Mouse (Mus musculus): ENCODE measurements at regions not wholly inside any gene's neighbourhood (a gene's known extent, or its start where the extent isn't known, plus 50 kb on each side); places are given as distances from the start of the nearest gene placed in this dataset.

GRCm38 (mm10) chr4:124396566-124397283, 213.9 kb downstream of the 3100002H09Rik start:
- Histone ChIP-seq H3K27me3 (ENCODE audit: control insufficient read depth, insufficient read depth, low read length) (no peaks in the 10 kb centered on the region), H3K4me3 (ENCODE audit: control insufficient read depth, low read depth, low read length) (peak overlapping the region; percentile 39), H3K4me1 (ENCODE audit: control insufficient read depth, insufficient read depth, low read length) (peaks cover 11% of the 10 kb centered on the region), H3K36me3 (ENCODE audit: control insufficient read depth, insufficient read depth, low read length) (no peaks in the 10 kb centered on the region), H3K27ac (ENCODE audit: control insufficient read depth, insufficient read depth, low read depth, low read length) (no peak overlapping the region)
- TF ChIP-seq POLR2A (IDR thresholded peaks at IDR 0.05; ENCODE audit: control insufficient read depth, low read depth, low read length), result no peak
- TF ChIP-seq CTCF (IDR thresholded peaks at IDR 0.05; ENCODE audit: control insufficient read depth, insufficient read depth, insufficient replicate concordance, low read depth, low read length), result no peak

GRCm38 (mm10) chr4:124395966-124396395, 214.6 kb downstream of the 3100002H09Rik start:
- H3K36me3 ChIP-seq (ENCODE audit: control insufficient read depth, insufficient read depth, low read length), result no peaks in the 10 kb centered on the region
- no peak overlapping the region for H3K4me3 ChIP-seq (ENCODE audit: control insufficient read depth, low read depth, low read length)
- no peak overlapping the region for H3K27ac ChIP-seq (ENCODE audit: control insufficient read depth, insufficient read depth, low read depth, low read length)
- H3K27me3 ChIP-seq (ENCODE audit: control insufficient read depth, insufficient read depth, low read length), result no peaks in the 10 kb centered on the region
- TF ChIP-seq CTCF (IDR thresholded peaks at IDR 0.05; ENCODE audit: control insufficient read depth, insufficient read depth, insufficient replicate concordance, low read depth, low read length), result no peak
- peaks cover 11% of the 10 kb centered on the region for H3K4me1 ChIP-seq (ENCODE audit: control insufficient read depth, insufficient read depth, low read length)

GRCm38 (mm10) chr4:124395069-124395965, 215.3 kb downstream of the 3100002H09Rik start:
- H3K27me3 ChIP-seq (ENCODE audit: control insufficient read depth, insufficient read depth, low read length), result no peaks in the 10 kb centered on the region
- H3K4me3 ChIP-seq (ENCODE audit: control insufficient read depth, low read depth, low read length), result no peak overlapping the region
- H3K4me1 ChIP-seq (ENCODE audit: control insufficient read depth, insufficient read depth, low read length), result peaks cover 11% of the 10 kb centered on the region
- H3K36me3 ChIP-seq (ENCODE audit: control insufficient read depth, insufficient read depth, low read length), result no peaks in the 10 kb centered on the region
- TF ChIP-seq POLR2A (IDR thresholded peaks at IDR 0.05; ENCODE audit: control insufficient read depth, low read depth, low read length) (no peak), CTCF (IDR thresholded peaks at IDR 0.05; ENCODE audit: control insufficient read depth, insufficient read depth, insufficient replicate concordance, low read depth, low read length) (no peak)
- H3K27ac ChIP-seq (ENCODE audit: control insufficient read depth, insufficient read depth, low read depth, low read length), result no peak overlapping the region

GRCm38 (mm10) chr4:124393595-124393994, 217.0 kb downstream of the 3100002H09Rik start:
- H3K27me3 ChIP-seq (ENCODE audit: control insufficient read depth, insufficient read depth, low read length), result no peaks in the 10 kb centered on the region
- peaks cover 11% of the 10 kb centered on the region for H3K4me1 ChIP-seq (ENCODE audit: control insufficient read depth, insufficient read depth, low read length)

DNA sequence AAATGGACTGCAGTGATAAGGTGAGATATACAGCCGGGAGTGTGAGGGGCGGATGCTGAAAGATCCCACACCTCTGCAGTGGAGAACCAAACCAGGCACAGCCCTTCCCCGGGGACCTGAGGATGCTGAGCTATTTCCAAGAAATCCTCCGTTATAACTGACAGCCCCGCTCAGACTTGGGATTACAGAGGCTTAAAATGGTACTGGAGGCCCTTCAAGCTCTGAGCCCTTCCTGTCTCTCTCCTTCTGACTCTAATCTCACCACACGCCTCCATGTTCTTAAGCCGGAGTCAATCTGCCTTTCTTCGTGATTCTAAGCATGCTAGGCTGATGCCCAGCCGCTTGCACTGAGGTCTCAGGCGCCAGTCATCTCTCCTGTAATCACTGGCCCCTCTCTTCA, 221.5 kb downstream of the 3100002H09Rik start:
- Histone ChIP-seq H3K4me3 (ENCODE audit: control insufficient read depth, low read depth, low read length) (no peak overlapping the region), H3K36me3 (ENCODE audit: control insufficient read depth, insufficient read depth, low read length) (no peaks in the 10 kb centered on the region), H3K27ac (ENCODE audit: control insufficient read depth, insufficient read depth, low read depth, low read length) (no peak overlapping the region), H3K4me1 (ENCODE audit: control insufficient read depth, insufficient read depth, low read length) (no peaks in the 10 kb centered on the region), H3K27me3 (ENCODE audit: control insufficient read depth, insufficient read depth, low read length) (no peaks in the 10 kb centered on the region)
- TF ChIP-seq POLR2A (IDR thresholded peaks at IDR 0.05; ENCODE audit: control insufficient read depth, low read depth, low read length) (no peak), CTCF (IDR thresholded peaks at IDR 0.05; ENCODE audit: control insufficient read depth, insufficient read depth, insufficient replicate concordance, low read depth, low read length) (no peak)

More at GRCm38 (mm10) chr4:124393595-124393994, 217.0 kb downstream of the 3100002H09Rik start:
- Histone ChIP-seq H3K4me3 (ENCODE audit: control insufficient read depth, low read depth, low read length) (no peak overlapping the region), H3K36me3 (ENCODE audit: control insufficient read depth, insufficient read depth, low read length) (no peaks in the 10 kb centered on the region), H3K27ac (ENCODE audit: control insufficient read depth, insufficient read depth, low read depth, low read length) (no peak overlapping the region)
- TF ChIP-seq CTCF (IDR thresholded peaks at IDR 0.05; ENCODE audit: control insufficient read depth, insufficient read depth, insufficient replicate concordance, low read depth, low read length) (no peak), POLR2A (IDR thresholded peaks at IDR 0.05; ENCODE audit: control insufficient read depth, low read depth, low read length) (no peak)

- Histone ChIP-seq H3K27ac (ENCODE audit: control insufficient read depth, insufficient read depth, low read depth, low read length) (no peak overlapping the region), H3K36me3 (ENCODE audit: control insufficient read depth, insufficient read depth, low read length) (no peaks in the 10 kb centered on the region), H3K27me3 (ENCODE audit: control insufficient read depth, insufficient read depth, low read length) (no peaks in the 10 kb centered on the region), H3K4me1 (ENCODE audit: control insufficient read depth, insufficient read depth, low read length) (no peaks in the 10 kb centered on the region), H3K4me3 (ENCODE audit: control insufficient read depth, low read depth, low read length) (no peak overlapping the region)
- TF ChIP-seq CTCF (IDR thresholded peaks at IDR 0.05; ENCODE audit: control insufficient read depth, insufficient read depth, insufficient replicate concordance, low read depth, low read length), result no peak
Measured at GRCm38 (mm10) chr4:124385106-124386055, 225.2 kb downstream of the 3100002H09Rik start.

All from testis, adult 2 months (tissue).